Mouse (Mus musculus): ENCODE data around the gene Mok. TPM values are rescaled to one million over a fixed set of nuclear protein-coding genes. Genes with fewer than 3 reads are reported as not detected.

Gene Mok
- polyA plus RNA-seq, 1 experiment from 2014 or later: 5.9 TPM

GRCm38 (mm10) chr12:110857196-110857595 lies 16.5 kb upstream of the Mok start:
- Histone ChIP-seq H3K27me3 (ENCODE audit: insufficient read depth, low read length) (no peaks in the 10 kb centered on the region), H3K9me3 (ENCODE audit: low read depth, low read length) (no peaks in the 10 kb centered on the region), H3K4me3 (ENCODE audit: low read depth, low read length) (no peak overlapping the region), H3K4me1 (ENCODE audit: insufficient read depth) (no peaks in the 10 kb centered on the region), H3K27ac (ENCODE audit: low read depth) (no peak overlapping the region), H3K9ac (no peak overlapping the region), H3K4me2 (no peak overlapping the region), H3K36me3 (ENCODE audit: insufficient read depth) (peaks cover 28% of the 10 kb centered on the region)
- peak; percentile 16 for DNase-seq
- WGBS: 73% methylated on average over 7 of the region's 7 CpGs
- ATAC-seq (ENCODE audit: insufficient read depth): no peak
- TF ChIP-seq CTCF (IDR thresholded peaks at IDR 0.05; ENCODE audit: low read depth): no peak

DNA sequence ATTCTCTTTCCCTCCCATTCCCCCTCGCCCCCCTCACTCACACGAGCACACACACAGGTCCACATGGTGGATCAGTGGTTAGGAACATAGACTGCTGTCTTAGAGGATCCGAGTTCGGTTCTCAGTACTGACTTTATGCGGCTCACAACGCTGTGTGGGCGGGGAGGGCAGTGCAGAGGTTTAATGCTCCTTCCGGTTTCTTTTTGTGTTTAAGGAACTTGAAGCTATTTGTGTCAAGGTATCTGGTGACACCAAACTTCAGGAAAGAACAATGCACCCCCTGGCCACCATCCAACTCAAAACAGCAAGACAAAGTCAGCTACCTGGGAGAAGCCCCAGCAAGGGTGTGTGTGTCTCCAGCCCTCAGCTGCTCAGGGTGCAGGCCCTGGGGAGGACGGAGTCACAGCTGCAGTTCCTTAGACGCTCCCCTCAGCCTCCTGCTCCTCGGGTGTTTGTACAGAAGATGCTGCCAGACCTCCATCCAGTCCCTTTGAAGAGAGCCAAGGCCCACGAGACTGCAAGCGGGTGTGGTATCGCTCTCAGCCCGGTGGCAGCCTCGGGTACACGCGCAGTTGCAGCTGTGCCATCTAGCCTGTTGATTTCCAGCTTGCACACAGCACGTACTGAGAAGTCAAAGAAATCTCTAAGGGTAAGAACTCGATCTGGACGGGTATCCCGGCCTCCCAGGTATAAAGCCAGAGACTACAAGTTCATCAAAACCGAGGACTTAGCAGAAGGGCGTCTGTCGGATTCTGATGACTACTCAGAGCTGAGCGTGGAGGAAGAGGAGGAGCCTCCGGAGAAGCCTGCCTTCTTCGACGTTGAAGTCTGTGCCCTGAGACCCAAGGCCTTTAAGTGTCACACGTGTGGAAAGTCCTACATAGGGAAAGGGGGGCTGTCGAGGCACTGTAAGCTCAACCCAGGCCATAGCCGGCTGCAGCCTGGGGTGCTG lies 14.3 kb upstream of the Mok start:
- Histone ChIP-seq H3K9ac (no peak overlapping the region), H3K4me3 (ENCODE audit: low read depth, low read length) (no peak overlapping the region), H3K36me3 (ENCODE audit: insufficient read depth) (peaks cover 19% of the 10 kb centered on the region), H3K4me1 (ENCODE audit: insufficient read depth) (peaks cover 6% of the 10 kb centered on the region; the same call in 1 of the 2 replicates), H3K27me3 (ENCODE audit: insufficient read depth, low read length) (no peaks in the 10 kb centered on the region), H3K9me3 (ENCODE audit: low read depth, low read length) (no peaks in the 10 kb centered on the region), H3K27ac (ENCODE audit: low read depth) (no peak overlapping the region), H3K4me2 (no peak overlapping the region)
- no peak for ATAC-seq (ENCODE audit: insufficient read depth)
- DNase-seq: no peak
- WGBS: 84% methylated on average over 32 of the region's 32 CpGs
- no peak for TF ChIP-seq CTCF (IDR thresholded peaks at IDR 0.05; ENCODE audit: low read depth)

DNA sequence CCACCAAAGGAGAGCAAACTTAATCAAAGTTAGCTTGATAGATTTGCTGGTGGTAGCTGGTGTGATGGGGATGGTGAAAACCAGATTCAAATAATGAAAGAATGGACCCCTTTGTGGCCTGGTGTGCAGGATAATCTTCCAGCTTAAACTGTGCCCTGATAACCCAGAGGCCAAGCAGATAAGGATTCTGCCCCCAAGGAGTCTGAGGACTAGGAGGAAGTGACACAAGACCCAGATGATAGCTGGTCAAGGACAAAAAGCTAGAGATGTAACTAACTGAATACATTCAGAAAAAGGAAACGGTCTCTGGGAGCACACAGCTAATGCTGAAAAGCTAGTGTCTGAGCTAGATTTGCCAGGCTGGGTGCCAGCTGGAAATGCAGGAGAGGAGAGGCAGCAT lies 11.2 kb upstream of the Mok start:
- no peak for ATAC-seq (ENCODE audit: insufficient read depth)
- WGBS: 76% methylated on average over 1 of the region's 1 CpGs
- Histone ChIP-seq H3K9me3 (ENCODE audit: low read depth, low read length) (no peaks in the 10 kb centered on the region), H3K27me3 (ENCODE audit: insufficient read depth, low read length) (no peaks in the 10 kb centered on the region), H3K4me1 (ENCODE audit: insufficient read depth) (peaks cover 6% of the 10 kb centered on the region; the same call in 1 of the 2 replicates), H3K27ac (ENCODE audit: low read depth) (no peak overlapping the region), H3K4me2 (no peak overlapping the region; the same call in 1 of the 2 replicates), H3K9ac (no peak overlapping the region), H3K36me3 (ENCODE audit: insufficient read depth) (peaks cover 13% of the 10 kb centered on the region), H3K4me3 (ENCODE audit: low read depth, low read length) (no peak overlapping the region)
- DNase-seq: no peak
- no peak for TF ChIP-seq CTCF (IDR thresholded peaks at IDR 0.05; ENCODE audit: low read depth)

DNA sequence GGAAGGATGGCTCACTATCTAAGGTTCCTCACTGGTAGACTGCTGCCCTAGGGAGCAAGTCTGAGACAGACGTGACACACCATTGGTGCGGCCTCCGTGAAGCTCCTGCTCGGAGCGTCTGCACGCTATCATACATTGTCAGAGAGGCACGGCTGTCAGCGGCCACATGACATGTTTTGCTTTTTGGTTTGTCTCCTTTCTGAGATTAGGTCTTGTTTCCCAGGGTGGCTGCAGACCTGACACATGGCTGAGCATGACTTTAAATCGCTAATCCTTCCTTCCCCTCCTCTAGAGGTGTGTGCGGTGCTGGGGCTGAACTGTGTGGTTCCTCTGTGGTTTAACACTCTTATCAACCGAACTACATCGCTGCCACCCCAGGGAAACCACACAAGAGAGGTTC lies 10.7 kb upstream of the Mok start:
- H3K4me2 ChIP-seq: peak overlapping the region; percentile 84
- H3K27me3 ChIP-seq (ENCODE audit: insufficient read depth, low read length): no peaks in the 10 kb centered on the region
- H3K27ac ChIP-seq (ENCODE audit: low read depth): no peak overlapping the region
- peak overlapping the region; percentile 87 for H3K9ac ChIP-seq
- peak overlapping the region; percentile 91 for H3K4me3 ChIP-seq (ENCODE audit: low read depth, low read length)
- TF ChIP-seq CTCF (IDR thresholded peaks at IDR 0.05; ENCODE audit: low read depth): no peak
- ATAC-seq (ENCODE audit: insufficient read depth) (no peak), DNase-seq (no peak)
- WGBS: 66% methylated on average over 12 of the region's 12 CpGs
- H3K36me3 ChIP-seq (ENCODE audit: insufficient read depth): peaks cover 11% of the 10 kb centered on the region
- no peaks in the 10 kb centered on the region for H3K9me3 ChIP-seq (ENCODE audit: low read depth, low read length)
- H3K4me1 ChIP-seq (ENCODE audit: insufficient read depth): peaks cover 6% of the 10 kb centered on the region; the same call in 1 of the 2 replicates

GRCm38 (mm10) chr12:110850929-110851256 lies 10.2 kb upstream of the Mok start:
- WGBS: 11% methylated on average over 9 of the region's 9 CpGs

DNA sequence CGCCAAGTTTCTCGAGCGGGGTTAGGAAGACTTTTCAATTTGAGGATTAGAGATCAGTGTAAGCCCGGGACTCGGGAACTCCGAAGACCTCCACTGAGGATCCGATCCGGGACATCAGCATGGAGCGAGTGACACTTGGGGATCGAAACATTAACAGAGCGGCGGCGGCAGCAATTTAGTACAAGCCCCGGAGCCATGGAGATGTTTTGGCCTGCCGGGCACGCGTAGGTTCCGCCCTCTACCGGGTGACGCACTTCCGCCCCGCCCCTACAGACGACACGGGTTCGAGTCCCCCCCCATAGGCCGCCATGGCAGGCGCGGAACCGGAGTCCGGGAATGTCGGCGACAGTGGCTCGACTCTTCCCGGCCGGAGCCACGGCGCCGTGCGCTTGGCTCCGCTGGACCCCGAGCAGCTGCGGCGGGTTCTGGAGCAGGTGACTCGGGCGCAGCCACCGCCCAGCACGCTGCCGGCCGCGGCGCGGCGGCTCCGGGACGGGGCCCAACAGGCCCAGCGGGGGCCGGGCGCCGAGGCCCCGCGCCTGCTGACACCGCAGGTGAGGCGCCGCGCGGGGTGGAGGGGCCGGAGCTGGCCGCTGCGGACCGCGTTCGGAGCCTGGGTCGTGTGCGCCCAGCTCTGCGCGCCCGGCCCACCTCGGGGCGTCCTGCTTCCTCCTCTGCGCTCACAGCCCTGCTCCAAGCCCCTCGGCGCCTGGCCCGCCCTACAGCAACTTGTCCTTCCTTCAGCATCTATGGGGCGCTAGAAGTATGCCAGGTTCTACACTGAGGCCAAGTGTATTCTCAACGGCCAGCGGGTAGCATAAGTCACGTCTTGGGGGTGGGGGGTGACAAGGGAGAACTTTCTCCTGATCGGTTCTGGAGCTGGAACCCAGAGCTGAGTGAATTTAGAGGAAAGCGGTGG lies 9.5 kb upstream of the Mok start, which contains the start of gene Zfp839:
TSS of gene Zfp839 (plus strand) at position 244 of the 919 bp plus-strand sequence.
- ATAC-seq (ENCODE audit: insufficient read depth) (peak; percentile 81), DNase-seq (peak; percentile 89)
- H3K9me3 ChIP-seq (ENCODE audit: low read depth, low read length): no peaks in the 10 kb centered on the region
- peak within 1 kb of the TSS; percentile 84 for H3K4me2 ChIP-seq
- H3K4me1 ChIP-seq (ENCODE audit: insufficient read depth): peaks cover 11% of the 10 kb centered on the region
- under 1% methylated on average over 84 of the region's 89 CpGs for WGBS
- H3K36me3 ChIP-seq (ENCODE audit: insufficient read depth): peaks cover 4% of the 10 kb centered on the region
- peak within 1 kb of the TSS; percentile 91 for H3K4me3 ChIP-seq (ENCODE audit: low read depth, low read length)
- peak within 1 kb of the TSS; percentile 87 for H3K9ac ChIP-seq
- peak; percentile 19; the same call in 1 of the 2 replicates for TF ChIP-seq CTCF (IDR thresholded peaks at IDR 0.05; ENCODE audit: low read depth)
- H3K27me3 ChIP-seq (ENCODE audit: insufficient read depth, low read length): no peaks in the 10 kb centered on the region
- H3K27ac ChIP-seq (ENCODE audit: low read depth): peak within 1 kb of the TSS; percentile 72

More at GRCm38 (mm10) chr12:110850929-110851256, 10.2 kb upstream of the Mok start:
- Histone ChIP-seq H3K4me1 (ENCODE audit: insufficient read depth) (peaks cover 10% of the 10 kb centered on the region), H3K36me3 (ENCODE audit: insufficient read depth) (peaks cover 10% of the 10 kb centered on the region), H3K27ac (ENCODE audit: low read depth) (peak overlapping the region; percentile 72), H3K4me2 (peak overlapping the region; percentile 84), H3K27me3 (ENCODE audit: insufficient read depth, low read length) (no peaks in the 10 kb centered on the region), H3K9me3 (ENCODE audit: low read depth, low read length) (no peaks in the 10 kb centered on the region), H3K4me3 (ENCODE audit: low read depth, low read length) (peak overlapping the region; percentile 91), H3K9ac (peak overlapping the region; percentile 87)
- DNase-seq (peak; percentile 44), ATAC-seq (ENCODE audit: insufficient read depth) (no peak)
- TF ChIP-seq CTCF (IDR thresholded peaks at IDR 0.05; ENCODE audit: low read depth): no peak
